Mouse (Mus musculus): ENCODE measurements at regions not wholly inside any gene's neighbourhood (a gene's known extent, or its start where the extent isn't known, plus 50 kb on each side); places are given as distances from the start of the nearest gene placed in this dataset.

- DNase-seq = no peak
These were observed 114.8 kb upstream of the Fam49a start for GRCm38 (mm10) chr12:12147088-12147687.

- DNase-seq = no peak
These were observed 114.1 kb upstream of the Fam49a start for GRCm38 (mm10) chr12:12147847-12148246.

GRCm38 (mm10) chr12:12148659-12149399, 113.1 kb upstream of the Fam49a start:
- no peak for DNase-seq

- no peak for DNase-seq
These were observed 97.5 kb upstream of the Fam49a start for GRCm38 (mm10) chr12:12164411-12164810.

- DNase-seq = no peak
These were observed 91.4 kb upstream of the Fam49a start for GRCm38 (mm10) chr12:12170581-12170980.

GRCm38 (mm10) chr12:12172087-12172823, 89.7 kb upstream of the Fam49a start:
- DNase-seq = no peak

- DNase-seq = peak; percentile 86
These were observed 85.3 kb upstream of the Fam49a start for GRCm38 (mm10) chr12:12176331-12177263.

GRCm38 (mm10) chr12:12177264-12178043, 84.5 kb upstream of the Fam49a start:
- no peak for DNase-seq

- DNase-seq = peak; percentile 60
These were observed 83.5 kb upstream of the Fam49a start for GRCm38 (mm10) chr12:12178391-12178790.

GRCm38 (mm10) chr12:12179292-12179865, 82.6 kb upstream of the Fam49a start:
- DNase-seq = no peak

- DNase-seq = peak; percentile 63
These were observed 81.0 kb upstream of the Fam49a start for GRCm38 (mm10) chr12:12180986-12181385.

GRCm38 (mm10) chr12:12181686-12182085, 80.3 kb upstream of the Fam49a start:
- DNase-seq = no peak

GRCm38 (mm10) chr12:12186353-12186752, 75.6 kb upstream of the Fam49a start:
- no peak for DNase-seq

- DNase-seq = no peak
These were observed 66.9 kb upstream of the Fam49a start for GRCm38 (mm10) chr12:12195066-12195465.

- DNase-seq = no peak
These were observed 65.3 kb upstream of the Fam49a start for GRCm38 (mm10) chr12:12196627-12197026.

GRCm38 (mm10) chr12:12208216-12208615, 53.7 kb upstream of the Fam49a start:
- no peak for DNase-seq
